Mouse (Mus musculus) liver, embryonic 14 days (tissue): Measurements from ENCODE around the gene Itih4. TPM values are rescaled to one million over a fixed set of nuclear protein-coding genes. Genes with fewer than 3 reads are reported as not detected.

Source experiments
- polyA plus RNA-seq: library from polyadenylated mRNA; depleted of rRNA; stranded (reverse); fragments of >200 nt; gene quantifications from 2 replicates; pipeline ENCODE4 v1.2.3, GENCODE M21; 2012; rRNA removed

Itih4 gene
- 53.8 and 54.5 TPM in 2 replicates for polyA plus RNA-seq

GRCm38 (mm10) chr14:30886204-30886603 is at the start of gene Itih4:
Itih4 (plus strand) TSS chr14:30886476.

DNA sequence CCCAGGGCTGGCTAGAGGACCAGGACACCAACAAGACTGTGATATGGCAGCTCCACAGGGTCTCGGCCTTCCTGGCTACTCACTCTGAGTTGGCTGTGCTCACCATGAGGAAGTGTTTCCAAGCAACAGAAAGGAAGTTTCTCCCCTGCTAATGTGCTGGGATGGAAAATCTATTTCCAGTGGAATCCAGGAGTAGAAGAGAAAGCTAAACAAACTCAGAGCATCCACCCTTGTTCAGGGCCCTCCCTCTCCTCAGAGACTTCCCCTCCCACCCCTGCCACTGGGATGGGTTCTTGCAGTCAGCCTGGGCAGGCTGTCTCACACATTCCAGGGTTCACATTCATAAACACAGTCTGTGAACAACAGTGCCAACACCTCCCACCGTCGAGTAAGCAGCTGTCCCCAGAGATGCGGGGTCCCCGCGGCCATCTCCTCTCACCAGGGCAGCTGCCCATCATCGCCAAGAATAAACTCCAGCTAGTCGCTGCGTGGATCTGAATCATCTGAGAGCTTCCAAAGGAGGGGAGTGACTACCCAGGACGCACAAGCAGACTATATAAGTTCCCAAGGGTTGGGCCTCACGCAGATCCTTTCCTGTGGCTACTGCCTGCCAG is 7.2 kb upstream of the Itih4 start, which contains the start of gene Mustn1:
Gene Mustn1, plus strand, starts transcription at position 243 of the 614 bp plus-strand sequence.

DNA sequence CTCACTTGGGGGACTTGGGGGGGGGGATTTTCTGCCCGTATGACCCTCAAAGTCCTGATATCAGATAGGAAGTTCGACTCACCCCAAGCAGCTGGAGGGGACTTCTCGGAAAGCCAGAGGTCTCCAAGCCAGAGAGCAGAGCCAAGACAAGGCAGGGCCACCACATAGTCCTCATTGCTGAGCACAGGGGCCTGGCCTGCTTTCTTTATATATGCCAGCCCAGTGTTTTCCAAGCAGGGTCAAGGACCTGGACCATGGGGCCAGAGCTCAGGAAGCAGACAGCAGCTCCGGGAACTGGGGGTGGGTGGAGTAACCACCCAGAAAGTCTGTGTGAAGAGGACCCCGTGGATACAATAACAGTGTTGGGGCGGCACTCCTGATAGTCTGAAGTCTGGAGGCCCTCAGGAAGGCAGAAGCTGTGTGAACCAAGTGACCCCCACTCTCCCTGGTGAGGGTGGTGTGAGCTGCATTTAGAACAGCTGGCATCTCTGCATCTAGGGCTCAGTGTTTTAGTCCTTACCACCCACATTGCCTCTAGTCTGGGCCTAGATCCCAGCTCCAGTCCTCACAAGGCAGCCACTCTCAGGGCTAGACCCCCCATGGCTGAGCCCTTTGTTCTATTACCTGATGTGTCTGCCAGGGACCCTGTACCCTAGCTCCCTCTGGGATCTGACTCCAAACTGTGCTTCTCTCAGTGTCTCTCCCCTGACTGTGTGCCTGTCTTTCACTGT is 37.3 kb downstream of the Itih4 start, which contains the start of gene Itih3:
Gene Itih3, minus strand, starts transcription at position 386 of the 731 bp plus-strand sequence.

GRCm38 (mm10) chr14:30943038-30943437 is 56.8 kb downstream of the Itih4 start, which contains the start of gene Itih1:
Itih1 (minus strand) TSS chr14:30943289.

DNA sequence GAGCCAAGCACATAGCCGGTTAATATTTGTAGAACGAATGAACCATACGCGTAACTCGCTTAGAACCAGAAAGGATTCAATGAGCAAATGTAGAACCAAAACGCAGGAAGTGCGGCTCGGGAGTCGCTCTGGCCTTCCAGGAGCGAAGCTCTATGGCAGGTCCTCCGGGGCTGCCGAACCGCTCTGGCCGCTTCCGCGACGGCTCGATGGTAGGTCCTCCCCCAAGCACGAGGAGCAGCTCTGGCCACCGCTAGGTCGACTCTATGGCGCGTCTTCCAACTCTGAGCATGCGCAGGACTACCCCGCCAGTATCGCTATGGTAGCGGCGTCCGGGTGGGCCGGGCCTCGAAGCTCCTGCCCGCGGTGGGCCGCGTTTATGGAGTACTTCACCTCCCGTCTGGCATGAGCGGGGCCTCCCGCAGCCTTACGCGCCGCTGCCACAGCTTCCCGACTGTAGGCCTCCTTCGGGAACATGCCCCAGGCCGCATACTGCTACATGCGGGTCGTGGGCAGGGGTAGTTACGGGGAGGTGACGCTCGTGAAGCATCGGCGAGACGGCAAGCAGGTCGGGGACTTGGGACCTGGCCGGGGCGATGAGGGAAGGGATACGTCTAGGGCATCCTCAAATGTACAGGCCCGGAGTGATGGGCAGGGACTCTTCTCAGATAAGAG is 65.0 kb downstream of the Itih4 start, which contains the start of gene Nek4:
Gene Nek4, plus strand, starts transcription at position 224 of the 672 bp plus-strand sequence.

Other genes with a start within 250 kb of the Itih4 start
- gene Rft1, start 232.1 kb upstream of the Itih4 start, polyA plus RNA-seq, result 3.0 and 3.4 TPM in 2 replicates
- gene Sfmbt1, start 171.6 kb upstream of the Itih4 start, polyA plus RNA-seq, result 3.3 and 4.7 TPM in 2 replicates
- 5.8 and 6.3 TPM in 2 replicates for gene Tmem110, start 60.9 kb upstream of the Itih4 start, polyA plus RNA-seq
- gene Mustn1, start 7.3 kb upstream of the Itih4 start, polyA plus RNA-seq, result 0.68 and 0.80 TPM in 2 replicates
- 141 and 144 TPM in 2 replicates for gene Itih3, start 37.3 kb downstream of the Itih4 start, polyA plus RNA-seq
- gene Itih1, start 56.8 kb downstream of the Itih4 start, polyA plus RNA-seq, result 25.6 and 28.8 TPM in 2 replicates
- 2.9 and 3.3 TPM in 2 replicates for gene Nek4, start 64.9 kb downstream of the Itih4 start, polyA plus RNA-seq
- gene Glt8d1, start 114.9 kb downstream of the Itih4 start, polyA plus RNA-seq, result 19.0 and 20.2 TPM in 2 replicates
- 159 and 174 TPM in 2 replicates for gene Spcs1, start 115.2 kb downstream of the Itih4 start, polyA plus RNA-seq
- 11.2 and 13.4 TPM in 2 replicates for gene Pbrm1, start 132.7 kb downstream of the Itih4 start, polyA plus RNA-seq
- gene Gnl3, start 132.7 kb downstream of the Itih4 start, polyA plus RNA-seq, result 100 and 101 TPM in 2 replicates
- 25.4 and 28.7 TPM in 2 replicates for gene Smim4, start 242.5 kb downstream of the Itih4 start, polyA plus RNA-seq
- gene Nt5dc2, start 244.6 kb downstream of the Itih4 start, polyA plus RNA-seq, result 125 and 132 TPM in 2 replicates